Mouse (Mus musculus) brain, embryonic 14.5 days (tissue): ENCODE measurements at regions not wholly inside any gene's neighbourhood (a gene's known extent, or its start where the extent isn't known, plus 50 kb on each side); places are given as distances from the start of the nearest gene placed in this dataset.
A peak's percentile ranks its signal among the peaks of the same experiment; 100 is the strongest.

Experiments
- CTCF ChIP-seq: fragments of 200-500 bp; IDR thresholded peaks from 2 replicates; pipeline ENCODE4 v1.5.1; 2012; ENCODE audit warnings: inconsistent platforms, mild to moderate bottlenecking, moderate library complexity, borderline replicate concordance; ENCODE audit not compliant: insufficient read depth, insufficient read length; ENCODE audit errors: extremely low read depth
- POLR2A ChIP-seq: fragments of 200-500 bp; IDR thresholded peaks from 2 replicates; pipeline ENCODE4 v1.6.1; 2012; ENCODE audit warnings: mild to moderate bottlenecking, inconsistent platforms, borderline replicate concordance; ENCODE audit not compliant: poor library complexity, insufficient read depth, insufficient read length, severe bottlenecking; ENCODE audit errors: extremely low read depth

GRCm38 (mm10) chr3:45555736-45556135 is 177.5 kb downstream of the Pcdh10 start:
- TF ChIP-seq CTCF (peak; percentile 77; the same call in 1 of the 2 replicates), POLR2A (no peak)
